Mouse (Mus musculus): ENCODE data around the gene Mgat4e. TPM values are rescaled to one million over a fixed set of nuclear protein-coding genes. Genes with fewer than 3 reads are reported as not detected.

Mgat4e gene
- polyA plus RNA-seq, 1 experiment from 2014 or later, result not detected

GRCm38 (mm10) chr1:134510018-134510417 lies 39.5 kb downstream of the Mgat4e start:
- no peak overlapping the region for H3K4me2 ChIP-seq (ENCODE audit: low read depth, low read length)
- peaks cover 9% of the 10 kb centered on the region; the same call in 1 of the 2 replicates for H3K36me3 ChIP-seq (ENCODE audit: control insufficient read depth, insufficient read depth, low read length)
- H3K4me3 ChIP-seq (ENCODE audit: low read length), result no peak overlapping the region
- peaks cover 9% of the 10 kb centered on the region; the same call in 1 of the 2 replicates for H3K4me1 ChIP-seq (replicated peaks; ENCODE audit: control insufficient read depth, insufficient read depth, low read length)
- H3K9me3 ChIP-seq (ENCODE audit: control insufficient read depth, low read length), result no peaks in the 10 kb centered on the region
- no peak overlapping the region for H3K9ac ChIP-seq (ENCODE audit: low read length)
- 43% methylated on average over 7 of the region's 7 CpGs for WGBS
- ATAC-seq (ENCODE audit: low read depth), result no peak
- peaks cover 3% of the 10 kb centered on the region for H3K27me3 ChIP-seq (ENCODE audit: control insufficient read depth, insufficient read depth, low read depth, low read length)
- H3K27ac ChIP-seq (ENCODE audit: low read length), result no peak overlapping the region

- H3K9ac ChIP-seq (ENCODE audit: low read length), result no peak overlapping the region
- H3K9me3 ChIP-seq (ENCODE audit: control insufficient read depth, low read length), result no peaks in the 10 kb centered on the region
- 88% methylated on average over 8 of the region's 8 CpGs for WGBS
- H3K4me1 ChIP-seq (replicated peaks; ENCODE audit: control insufficient read depth, insufficient read depth, low read length), result no peaks in the 10 kb centered on the region
- no peak overlapping the region for H3K4me2 ChIP-seq (ENCODE audit: low read depth, low read length)
- no peak overlapping the region for H3K4me3 ChIP-seq (ENCODE audit: low read length)
- H3K27me3 ChIP-seq (ENCODE audit: control insufficient read depth, insufficient read depth, low read depth, low read length), result no peaks in the 10 kb centered on the region
- H3K27ac ChIP-seq (ENCODE audit: low read length), result no peak overlapping the region
- ATAC-seq (ENCODE audit: low read depth), result no peak
- H3K36me3 ChIP-seq (ENCODE audit: control insufficient read depth, insufficient read depth, low read length), result peaks cover 9% of the 10 kb centered on the region; the same call in 1 of the 2 replicates
Observed at GRCm38 (mm10) chr1:134506201-134506600, 43.3 kb downstream of the Mgat4e start.

GRCm38 (mm10) chr1:134500916-134501315 lies 48.6 kb downstream of the Mgat4e start:
- 81% methylated on average over 1 of the region's 1 CpGs for WGBS
- no peak for ATAC-seq (ENCODE audit: low read depth)
- Histone ChIP-seq H3K4me1 (replicated peaks; ENCODE audit: control insufficient read depth, insufficient read depth, low read length) (peaks cover 2% of the 10 kb centered on the region; the same call in 1 of the 2 replicates), H3K4me2 (ENCODE audit: low read depth, low read length) (no peak overlapping the region), H3K9ac (ENCODE audit: low read length) (no peak overlapping the region), H3K36me3 (ENCODE audit: control insufficient read depth, insufficient read depth, low read length) (no peaks in the 10 kb centered on the region), H3K4me3 (ENCODE audit: low read length) (no peak overlapping the region), H3K9me3 (ENCODE audit: control insufficient read depth, low read length) (no peaks in the 10 kb centered on the region), H3K27me3 (ENCODE audit: control insufficient read depth, insufficient read depth, low read depth, low read length) (no peaks in the 10 kb centered on the region), H3K27ac (ENCODE audit: low read length) (no peak overlapping the region)

- Histone ChIP-seq H3K9ac (ENCODE audit: low read length) (peak overlapping the region; percentile 85; the same call in 1 of the 2 replicates), H3K9me3 (ENCODE audit: control insufficient read depth, low read length) (no peaks in the 10 kb centered on the region), H3K27ac (ENCODE audit: low read length) (no peak overlapping the region; the same call in 1 of the 2 replicates), H3K4me3 (ENCODE audit: low read length) (peak overlapping the region; percentile 89), H3K4me1 (replicated peaks; ENCODE audit: control insufficient read depth, insufficient read depth, low read length) (peaks cover 11% of the 10 kb centered on the region), H3K36me3 (ENCODE audit: control insufficient read depth, insufficient read depth, low read length) (no peaks in the 10 kb centered on the region), H3K27me3 (ENCODE audit: control insufficient read depth, insufficient read depth, low read depth, low read length) (no peaks in the 10 kb centered on the region), H3K4me2 (ENCODE audit: low read depth, low read length) (peak overlapping the region; percentile 79)
- 66% methylated on average over 10 of the region's 10 CpGs for WGBS
- ATAC-seq (ENCODE audit: low read depth), result no peak
Observed at GRCm38 (mm10) chr1:134495991-134496390, 53.5 kb downstream of the Mgat4e start.

- Histone ChIP-seq H3K36me3 (ENCODE audit: control insufficient read depth, insufficient read depth, low read length) (peaks cover 2% of the 10 kb centered on the region; the same call in 1 of the 2 replicates), H3K27ac (ENCODE audit: low read length) (peak overlapping the region; percentile 97), H3K9ac (ENCODE audit: low read length) (peak overlapping the region; percentile 85), H3K4me2 (ENCODE audit: low read depth, low read length) (peak overlapping the region; percentile 79), H3K4me1 (replicated peaks; ENCODE audit: control insufficient read depth, insufficient read depth, low read length) (peaks cover 11% of the 10 kb centered on the region), H3K4me3 (ENCODE audit: low read length) (peak overlapping the region; percentile 89), H3K27me3 (ENCODE audit: control insufficient read depth, insufficient read depth, low read depth, low read length) (no peaks in the 10 kb centered on the region), H3K9me3 (ENCODE audit: control insufficient read depth, low read length) (no peaks in the 10 kb centered on the region)
- no peak for ATAC-seq (ENCODE audit: low read depth)
- 16% methylated on average over 5 of the region's 5 CpGs for WGBS
Observed at GRCm38 (mm10) chr1:134495216-134495539, 54.3 kb downstream of the Mgat4e start.

- peak within 1 kb of the TSS; percentile 89 for H3K4me3 ChIP-seq (ENCODE audit: low read length)
- peak; percentile 99 for ATAC-seq (ENCODE audit: low read depth)
- H3K4me2 ChIP-seq (ENCODE audit: low read depth, low read length), result peak within 1 kb of the TSS; percentile 79
- H3K4me1 ChIP-seq (replicated peaks; ENCODE audit: control insufficient read depth, insufficient read depth, low read length), result peaks cover 11% of the 10 kb centered on the region
- peaks cover 6% of the 10 kb centered on the region for H3K36me3 ChIP-seq (ENCODE audit: control insufficient read depth, insufficient read depth, low read length)
- H3K27ac ChIP-seq (ENCODE audit: low read length), result peak within 1 kb of the TSS; percentile 97
- H3K9ac ChIP-seq (ENCODE audit: low read length), result peak within 1 kb of the TSS; percentile 85
- 0% methylated on average over 56 of the region's 58 CpGs for WGBS
- no peaks in the 10 kb centered on the region for H3K27me3 ChIP-seq (ENCODE audit: control insufficient read depth, insufficient read depth, low read depth, low read length)
- no peaks in the 10 kb centered on the region for H3K9me3 ChIP-seq (ENCODE audit: control insufficient read depth, low read length)
Observed at GRCm38 (mm10) chr1:134494428-134495215, 54.9 kb downstream of the Mgat4e start, which contains the start of gene Rabif. Rabif (plus strand) TSS chr1:134494648.

- Histone ChIP-seq H3K9me3 (ENCODE audit: control insufficient read depth, low read length) (no peaks in the 10 kb centered on the region), H3K27ac (ENCODE audit: low read length) (peak overlapping the region; percentile 84), H3K36me3 (ENCODE audit: control insufficient read depth, insufficient read depth, low read length) (peaks cover 9% of the 10 kb centered on the region), H3K4me2 (ENCODE audit: low read depth, low read length) (peak overlapping the region; percentile 79), H3K4me1 (replicated peaks; ENCODE audit: control insufficient read depth, insufficient read depth, low read length) (peaks cover 11% of the 10 kb centered on the region), H3K4me3 (ENCODE audit: low read length) (peak overlapping the region; percentile 89), H3K9ac (ENCODE audit: low read length) (peak overlapping the region; percentile 77), H3K27me3 (ENCODE audit: control insufficient read depth, insufficient read depth, low read depth, low read length) (no peaks in the 10 kb centered on the region)
- 16% methylated on average over 5 of the region's 5 CpGs for whole genome bisulfite sequencing
- ATAC-seq (ENCODE audit: low read depth), result 0 out of 2 replicates have a peak, but pooled peaks have one; percentile 4
Observed at GRCm38 (mm10) chr1:134493956-134494355, 55.5 kb downstream of the Mgat4e start.

GRCm38 (mm10) chr1:134493496-134493895 lies 56.0 kb downstream of the Mgat4e start:
- peak overlapping the region; percentile 79; the same call in 1 of the 2 replicates for H3K4me2 ChIP-seq (ENCODE audit: low read depth, low read length)
- no peaks in the 10 kb centered on the region for H3K27me3 ChIP-seq (ENCODE audit: control insufficient read depth, insufficient read depth, low read depth, low read length)
- no peaks in the 10 kb centered on the region for H3K9me3 ChIP-seq (ENCODE audit: control insufficient read depth, low read length)
- H3K4me1 ChIP-seq (replicated peaks; ENCODE audit: control insufficient read depth, insufficient read depth, low read length), result peaks cover 11% of the 10 kb centered on the region
- H3K27ac ChIP-seq (ENCODE audit: low read length), result no peak overlapping the region
- 75% methylated on average over 2 of the region's 2 CpGs for WGBS
- H3K9ac ChIP-seq (ENCODE audit: low read length), result no peak overlapping the region
- H3K4me3 ChIP-seq (ENCODE audit: low read length), result no peak overlapping the region
- ATAC-seq (ENCODE audit: low read depth), result no peak
- H3K36me3 ChIP-seq (ENCODE audit: control insufficient read depth, insufficient read depth, low read length), result peaks cover 13% of the 10 kb centered on the region

GRCm38 (mm10) chr1:134492276-134492675 lies 57.2 kb downstream of the Mgat4e start:
- no peak overlapping the region for H3K4me2 ChIP-seq (ENCODE audit: low read depth, low read length)
- no peak overlapping the region for H3K9ac ChIP-seq (ENCODE audit: low read length)
- no peak overlapping the region for H3K27ac ChIP-seq (ENCODE audit: low read length)
- H3K27me3 ChIP-seq (ENCODE audit: control insufficient read depth, insufficient read depth, low read depth, low read length), result no peaks in the 10 kb centered on the region
- H3K9me3 ChIP-seq (ENCODE audit: control insufficient read depth, low read length), result no peaks in the 10 kb centered on the region
- peaks cover 11% of the 10 kb centered on the region for H3K4me1 ChIP-seq (replicated peaks; ENCODE audit: control insufficient read depth, insufficient read depth, low read length)
- ATAC-seq (ENCODE audit: low read depth), result no peak
- no peak overlapping the region for H3K4me3 ChIP-seq (ENCODE audit: low read length)
- H3K36me3 ChIP-seq (ENCODE audit: control insufficient read depth, insufficient read depth, low read length), result peaks cover 17% of the 10 kb centered on the region
- 78% methylated on average over 7 of the region's 7 CpGs for WGBS

Data from lung, embryonic 16.5 days (tissue).